In the genomic region with DNA sequence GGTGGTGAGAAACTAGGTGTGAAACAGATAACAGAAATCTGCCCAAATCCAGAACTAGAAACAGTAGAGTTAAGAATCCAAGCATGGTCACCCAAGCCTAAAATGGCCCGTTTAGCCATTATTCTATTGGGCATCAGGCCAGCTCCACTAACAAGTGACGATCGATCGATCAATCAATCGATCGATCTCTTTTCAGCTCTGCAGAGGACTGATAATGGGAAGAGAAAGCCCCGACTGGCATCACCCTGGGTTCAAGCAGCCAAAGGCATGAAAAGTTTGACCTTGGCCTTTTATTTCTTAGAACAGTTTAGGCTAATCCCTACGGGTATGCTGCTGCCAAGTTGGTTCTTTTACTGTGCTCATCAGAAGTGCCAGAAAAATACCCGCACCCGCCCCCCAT, we compare ENCODE assay signal across 25 mouse cellular contexts.
"Had no signal": no experiment of that assay in that cellular context is flagged by ENCODE, and none has a peak within 500 bp of the region (broad histone marks: within the 10 kb centered on the region; RNA-seq: fewer than 3 reads in every experiment).

No protein-coding gene starts in this region.

- H3K27ac ChIP-seq: gastrocnemius, adult 2 months; heart, adult 2 months; heart, embryonic 13.5 days; heart, embryonic 15.5 days; hindbrain, embryonic 10.5 days; hindbrain, embryonic 12.5 days; hindbrain, embryonic 14.5 days; intestine, embryonic 15.5 days; layer of hippocampus, adult 2 months; left cerebral cortex, adult 2 months; limb, embryonic 10.5 days; limb, embryonic 12.5 days had no signal

- H3K4me2 ChIP-seq: heart, embryonic 11.5 days; heart, embryonic 13.5 days; heart, embryonic 15.5 days; hindbrain, embryonic 12.5 days; hindbrain, embryonic 14.5 days; intestine, embryonic 15.5 days; limb, embryonic 12.5 days had no signal

- H3K27me3 ChIP-seq: hindbrain, embryonic 12.5 days; intestine, embryonic 15.5 days; limb, embryonic 12.5 days had no signal

- H3K9ac ChIP-seq: heart, embryonic 13.5 days; heart, embryonic 15.5 days; hindbrain, embryonic 12.5 days; hindbrain, embryonic 14.5 days; intestine, embryonic 15.5 days; limb, embryonic 12.5 days had no signal

- DNase-seq: gastrocnemius, adult 2 months; gastrocnemius, postnatal 10 days; gastrocnemius, postnatal 25 days; heart, adult 2 months; heart, postnatal 14 days; heart, postnatal 4 days; kidney, adult 18-20 months; kidney, adult 8-10 months; kidney, postnatal 10 days; kidney, postnatal 25 days; kidney, postnatal 4 days had no signal

- H3K36me3 ChIP-seq: heart, embryonic 13.5 days; heart, embryonic 15.5 days; hindbrain, embryonic 12.5 days; intestine, embryonic 15.5 days; limb, embryonic 10.5 days had no signal

- ATAC-seq: hindbrain, embryonic 16.5 days; inflammation-experienced regulatory T-cells, adult 6 months; intestine, embryonic 15.5 days; intestine, postnatal 0 days had no signal

- H3K9me3 ChIP-seq: heart, embryonic 15.5 days; intestine, embryonic 15.5 days; limb, embryonic 10.5 days had no signal

- H3K4me1 ChIP-seq: intestine, embryonic 15.5 days had no signal

- H3K4me3 ChIP-seq: gastrocnemius, adult 2 months; heart, adult 2 months; heart, embryonic 13.5 days; heart, embryonic 15.5 days; hindbrain, embryonic 10.5 days; hindbrain, embryonic 12.5 days; intestine, embryonic 15.5 days; layer of hippocampus, adult 2 months; left cerebral cortex, adult 2 months; limb, embryonic 10.5 days; limb, embryonic 12.5 days had no signal
